ENCODE assay signal across 8 mouse cellular contexts in genomic region chr7:19307739-19308453, GRCm38 (mm10). TPM values are rescaled to one million over a fixed set of nuclear protein-coding genes. Genes with fewer than 3 reads are reported as not detected.
DNase-seq lines count a peak whose midpoint lies in the region; ATAC-seq lines count a peak whose summit lies in the region.

No protein-coding gene starts in this region.

- no peaks in the 10 kb centered on the region for H3K36me3 ChIP-seq in hindbrain, embryonic 13.5 days

- peak; percentile 54 for ATAC-seq in hindbrain, embryonic 13.5 days (ENCODE audit: low FRiP score)

- peak overlapping the region; percentile 89 for H3K4me2 ChIP-seq in hindbrain, embryonic 13.5 days

- no peaks in the 10 kb centered on the region for H3K9me3 ChIP-seq in hindbrain, embryonic 13.5 days

- DNase-seq in layer of hippocampus, adult 11-12 months (ENCODE audit: low spot score), result peak; percentile 82
- no peak for DNase-seq in layer of hippocampus, adult 9-10 months (ENCODE audit: low spot score)
- DNase-seq in cerebellum, adult 8-10 months, result peak; percentile 72
- peak; percentile 70 to 74 for DNase-seq in frontal cortex, postnatal 10 days (ENCODE audit: low spot score in 2 of 2)
- peak; percentile 64 to 68 for DNase-seq in layer of hippocampus, postnatal 36 days
- peak; percentile 92 for DNase-seq in lung, postnatal 10 days
- DNase-seq in right cerebral cortex, adult 2 months (ENCODE audit: low spot score in 2 of 2), result peak; percentile 72 to 80

- H3K27ac ChIP-seq in hindbrain, embryonic 13.5 days, result peak overlapping the region; percentile 75

- peaks cover 64% of the 10 kb centered on the region for H3K27me3 ChIP-seq in hindbrain, embryonic 13.5 days

- H3K4me3 ChIP-seq in hindbrain, embryonic 13.5 days, result peak overlapping the region; percentile 54

- H3K9ac ChIP-seq in hindbrain, embryonic 13.5 days, result peak overlapping the region; percentile 62

- WGBS in hindbrain, embryonic 13.5 days, result 2% methylated on average over 18 of the region's 18 CpGs

- H3K4me1 ChIP-seq in hindbrain, embryonic 13.5 days (replicated peaks), result peaks cover 44% of the 10 kb centered on the region

RNA-seq across cellular contexts. Expression of gene Fosb, which starts 2.0 kb away (rescaled TPM):
- polyA plus RNA-seq in hindbrain, embryonic 13.5 days (2015; fragmentation: Nextera tagmentation; extraction: Ambion mirVana), result 0.06 and 0.08 TPM in 2 replicates
- total RNA-seq in layer of hippocampus, postnatal 36 days (2021), result 10 to 100 TPM; 12.6 to 18.8 TPM

RNA-seq across cellular contexts. Expression of gene Rtn2, which starts 25.5 kb away (rescaled TPM):
- 101 and 104 TPM in 2 replicates for polyA plus RNA-seq in hindbrain, embryonic 13.5 days (2015; fragmentation: Nextera tagmentation; extraction: Ambion mirVana)
- total RNA-seq in layer of hippocampus, postnatal 36 days (2021), result 10 to 100 TPM; 89.7 to 91.3 TPM

RNA-seq across cellular contexts. Expression of gene Ppm1n, which starts 28.0 kb away (rescaled TPM):
- 0.49 and 0.69 TPM in 2 replicates for polyA plus RNA-seq in hindbrain, embryonic 13.5 days (2015; fragmentation: Nextera tagmentation; extraction: Ambion mirVana)
- under 1 TPM; 0.20 to 0.33 TPM for total RNA-seq in layer of hippocampus, postnatal 36 days (2021)

RNA-seq across cellular contexts. Expression of gene Vasp, which starts 36.3 kb away (rescaled TPM):
- polyA plus RNA-seq in hindbrain, embryonic 13.5 days (2015; fragmentation: Nextera tagmentation; extraction: Ambion mirVana), result 38.5 and 39.7 TPM in 2 replicates
- 10 to 100 TPM; 15.2 to 21.2 TPM for total RNA-seq in layer of hippocampus, postnatal 36 days (2021)

RNA-seq across cellular contexts. Expression of gene Ercc1, which starts 36.7 kb away (rescaled TPM):
- 84.9 and 96.6 TPM in 2 replicates for polyA plus RNA-seq in hindbrain, embryonic 13.5 days (2015; fragmentation: Nextera tagmentation; extraction: Ambion mirVana)
- total RNA-seq in layer of hippocampus, postnatal 36 days (2021), result 10 to 100 TPM; 44.4 to 53.4 TPM
